Mouse (Mus musculus): Measurements from ENCODE around the gene Reep3. TPM values are rescaled to one million over a fixed set of nuclear protein-coding genes. Genes with fewer than 3 reads are reported as not detected.

Reep3 gene
- 54.9 and 55.0 TPM in 2 replicates for polyA plus RNA-seq (2015; fragmentation: Nextera tagmentation; extraction: Ambion mirVana)

DNA sequence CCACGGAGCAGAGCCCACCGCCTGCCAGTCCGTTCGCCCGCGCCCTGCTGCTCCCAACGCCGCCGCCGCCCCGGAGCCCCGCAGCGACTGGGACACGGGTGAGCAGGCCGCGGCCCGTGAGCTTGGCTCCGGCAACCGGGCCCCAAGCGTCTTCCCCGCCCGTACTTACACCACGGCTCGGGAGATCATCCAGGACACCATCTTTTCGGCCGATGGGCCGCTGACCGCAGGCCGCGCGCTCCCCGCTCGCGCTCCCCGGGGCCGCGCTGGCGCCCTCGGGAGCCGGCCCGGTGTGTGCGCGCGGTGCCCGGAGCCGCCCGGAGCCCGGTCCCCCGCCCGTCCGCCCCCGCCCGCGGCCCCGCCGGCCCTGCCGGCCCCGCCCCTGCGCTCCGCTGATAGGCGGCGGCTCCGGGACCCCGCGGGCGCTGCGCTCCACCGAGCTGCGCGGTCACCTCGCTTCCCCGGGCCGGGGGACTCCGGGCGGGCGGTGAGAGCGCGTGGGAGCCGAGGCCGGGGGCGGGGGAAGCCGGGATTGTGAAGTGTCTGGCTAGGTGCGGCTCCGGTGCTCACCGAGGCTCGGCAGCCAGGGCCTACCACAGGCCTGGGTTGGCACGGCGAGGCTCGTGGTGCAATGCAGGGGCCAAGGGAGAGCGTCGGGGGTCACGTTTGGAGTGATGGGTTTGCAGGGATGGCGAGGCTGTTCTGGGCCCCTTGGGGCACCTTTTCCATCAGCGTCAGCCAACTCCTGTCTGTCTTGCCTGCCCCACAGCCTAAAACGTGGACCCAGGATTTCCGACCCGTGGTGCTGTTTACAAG lies at the start of gene Reep3:
Gene Reep3 (minus strand): TSS at position 325 of the 816 bp plus-strand sequence.
- Histone ChIP-seq H3K4me1 (peaks cover 28% of the 10 kb centered on the region), H3K9me3 (no peaks in the 10 kb centered on the region), H3K4me3 (peak within 1 kb of the TSS; percentile 89), H3K9ac (peak within 1 kb of the TSS; percentile 98), H3K36me3 (0 out of 2 replicates have a peak, but pooled peaks cover 2% of the 10 kb centered on the region), H3K27me3 (no peaks in the 10 kb centered on the region), H3K27ac (peak within 1 kb of the TSS; percentile 98), H3K4me2 (peak within 1 kb of the TSS; percentile 67)
- WGBS, result under 1% methylated on average over 95 of the region's 97 CpGs
- peak; percentile 74 for ATAC-seq (ENCODE audit: insufficient number of reproducible peaks, low FRiP score, low TSS enrichment, low read depth)

DNA sequence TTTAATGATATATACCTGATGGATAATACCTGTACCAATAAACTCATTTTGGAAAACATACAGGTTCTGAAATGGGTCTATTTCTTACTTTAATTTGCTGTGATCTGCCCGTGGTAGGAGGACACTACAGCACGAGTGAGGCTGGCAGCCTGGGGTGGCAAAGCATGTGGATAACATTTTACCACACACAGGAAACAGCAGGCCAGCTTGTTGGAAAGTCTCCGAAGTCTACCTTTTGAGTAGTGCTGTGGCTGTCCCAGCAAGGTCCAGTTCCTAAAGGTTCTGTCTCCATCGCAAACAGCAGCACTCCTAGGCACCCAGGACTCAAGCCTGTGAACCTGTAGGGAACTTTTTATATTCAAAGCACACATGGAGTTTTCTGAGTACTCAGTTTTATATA lies 48.9 kb upstream of the Reep3 start:
- Histone ChIP-seq H3K27ac (no peak overlapping the region), H3K36me3 (no peaks in the 10 kb centered on the region), H3K4me3 (no peak overlapping the region), H3K9ac (no peak overlapping the region), H3K4me2 (no peak overlapping the region), H3K4me1 (peaks cover 8% of the 10 kb centered on the region), H3K27me3 (no peaks in the 10 kb centered on the region), H3K9me3 (no peaks in the 10 kb centered on the region)
- no peak for ATAC-seq (ENCODE audit: insufficient number of reproducible peaks, low FRiP score, low TSS enrichment, low read depth)
- 79% methylated on average over 4 of the region's 4 CpGs for WGBS

DNA sequence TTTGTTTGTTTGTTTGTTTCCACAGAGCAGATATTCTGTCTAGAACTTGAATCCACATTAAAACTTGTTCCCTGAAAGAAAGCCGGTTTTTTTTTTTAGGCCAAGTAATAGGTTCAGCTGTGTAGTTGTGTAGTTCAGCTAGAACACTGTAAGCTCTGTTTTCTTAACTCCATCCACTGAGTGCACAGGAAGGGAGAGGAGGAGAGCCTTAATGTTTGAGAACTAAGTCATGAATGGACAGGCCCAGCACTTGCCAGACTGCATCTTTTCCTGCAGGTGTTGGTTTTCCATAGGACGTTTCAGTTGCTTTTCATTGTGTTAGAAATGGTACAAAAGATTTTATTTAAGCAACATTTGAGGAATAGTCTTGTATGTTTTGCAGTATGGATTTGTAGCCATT lies 47.5 kb upstream of the Reep3 start:
- Histone ChIP-seq H3K27ac (no peak overlapping the region), H3K4me2 (no peak overlapping the region)
- no peak for ATAC-seq (ENCODE audit: insufficient number of reproducible peaks, low FRiP score, low TSS enrichment, low read depth)

DNA sequence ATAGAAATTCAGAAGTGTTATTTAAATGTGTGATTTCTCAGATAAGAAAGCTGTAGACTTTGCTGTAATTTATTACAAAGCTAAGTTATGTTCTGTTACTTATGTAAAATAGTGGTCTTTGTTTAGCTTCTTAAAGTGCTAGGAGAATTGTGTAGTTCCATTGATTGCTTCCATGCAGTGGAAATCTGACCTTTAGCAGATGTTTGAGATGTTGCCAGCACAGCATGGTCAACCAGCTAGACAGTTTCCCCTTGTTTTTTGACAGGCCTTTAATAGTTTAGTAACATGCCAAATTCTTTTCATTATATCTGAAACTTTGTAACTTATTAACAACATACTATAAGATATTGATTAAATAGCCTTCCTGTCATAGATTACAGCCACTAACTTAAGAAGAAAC lies 46.9 kb upstream of the Reep3 start:
- Histone ChIP-seq H3K27ac (no peak overlapping the region), H3K4me1 (peaks cover 8% of the 10 kb centered on the region), H3K9ac (no peak overlapping the region), H3K36me3 (no peaks in the 10 kb centered on the region), H3K9me3 (no peaks in the 10 kb centered on the region), H3K4me3 (no peak overlapping the region), H3K27me3 (no peaks in the 10 kb centered on the region), H3K4me2 (no peak overlapping the region)
- ATAC-seq (ENCODE audit: insufficient number of reproducible peaks, low FRiP score, low TSS enrichment, low read depth), result no peak

More for the DNA sequence above, 47.5 kb upstream of the Reep3 start:
- Histone ChIP-seq H3K4me1 (peaks cover 8% of the 10 kb centered on the region), H3K36me3 (no peaks in the 10 kb centered on the region), H3K4me3 (no peak overlapping the region), H3K27me3 (no peaks in the 10 kb centered on the region), H3K9me3 (no peaks in the 10 kb centered on the region), H3K9ac (no peak overlapping the region)
- WGBS, result 44% methylated on average over 2 of the region's 2 CpGs

DNA sequence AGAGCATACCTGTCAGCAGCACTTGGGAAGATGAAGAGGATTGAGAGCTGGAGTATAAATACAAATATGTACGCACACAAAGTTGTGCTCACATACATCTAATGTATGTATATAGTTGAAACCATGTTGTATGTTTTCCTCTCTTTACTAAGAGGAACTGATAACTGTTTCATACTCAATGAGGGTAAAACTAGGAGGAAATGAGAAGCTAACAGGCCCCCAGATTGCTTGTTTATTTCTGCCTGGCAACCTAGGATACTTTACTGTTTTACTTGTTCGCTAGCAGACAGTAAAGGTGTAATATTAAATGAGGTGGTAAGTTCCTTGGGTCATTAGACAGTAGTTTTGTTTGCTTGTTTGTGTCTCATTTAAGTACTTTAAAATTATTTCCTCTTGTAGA lies 40.7 kb upstream of the Reep3 start:
- ATAC-seq (ENCODE audit: insufficient number of reproducible peaks, low FRiP score, low TSS enrichment, low read depth), result no peak
- 84% methylated on average over 2 of the region's 2 CpGs for WGBS
- no peaks in the 10 kb centered on the region for H3K36me3 ChIP-seq
- no peak overlapping the region for H3K4me3 ChIP-seq
- H3K9ac ChIP-seq, result no peak overlapping the region
- H3K27ac ChIP-seq, result no peak overlapping the region
- no peaks in the 10 kb centered on the region for H3K9me3 ChIP-seq
- H3K27me3 ChIP-seq, result no peaks in the 10 kb centered on the region
- H3K4me2 ChIP-seq, result no peak overlapping the region
- H3K4me1 ChIP-seq, result no peaks in the 10 kb centered on the region

DNA sequence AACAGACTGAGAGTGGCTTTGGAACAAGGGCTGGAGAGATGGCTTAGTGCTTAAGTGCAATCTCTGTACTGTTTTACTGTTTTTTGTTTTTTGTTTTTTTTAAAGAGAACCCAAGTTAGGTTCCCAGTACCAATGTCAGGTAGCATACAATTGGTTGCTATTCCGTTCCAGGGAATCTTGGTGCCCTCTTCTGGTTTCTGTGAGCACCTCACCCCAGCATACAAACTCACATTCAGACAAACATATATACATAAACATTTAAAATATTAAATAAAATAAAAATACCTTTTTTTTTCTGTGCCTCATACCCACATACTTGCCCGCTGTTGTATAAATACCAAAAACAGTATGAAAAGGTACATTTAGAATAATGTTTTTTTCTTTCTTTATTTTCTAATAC lies 37.6 kb upstream of the Reep3 start:
- Histone ChIP-seq H3K4me2 (no peak overlapping the region), H3K9ac (no peak overlapping the region), H3K27ac (no peak overlapping the region), H3K36me3 (no peaks in the 10 kb centered on the region), H3K4me1 (peaks cover 3% of the 10 kb centered on the region; the same call in 1 of the 2 replicates), H3K27me3 (no peaks in the 10 kb centered on the region), H3K9me3 (no peaks in the 10 kb centered on the region), H3K4me3 (no peak overlapping the region)
- WGBS, result 89% methylated on average over 2 of the region's 2 CpGs
- ATAC-seq (ENCODE audit: insufficient number of reproducible peaks, low FRiP score, low TSS enrichment, low read depth), result no peak

DNA sequence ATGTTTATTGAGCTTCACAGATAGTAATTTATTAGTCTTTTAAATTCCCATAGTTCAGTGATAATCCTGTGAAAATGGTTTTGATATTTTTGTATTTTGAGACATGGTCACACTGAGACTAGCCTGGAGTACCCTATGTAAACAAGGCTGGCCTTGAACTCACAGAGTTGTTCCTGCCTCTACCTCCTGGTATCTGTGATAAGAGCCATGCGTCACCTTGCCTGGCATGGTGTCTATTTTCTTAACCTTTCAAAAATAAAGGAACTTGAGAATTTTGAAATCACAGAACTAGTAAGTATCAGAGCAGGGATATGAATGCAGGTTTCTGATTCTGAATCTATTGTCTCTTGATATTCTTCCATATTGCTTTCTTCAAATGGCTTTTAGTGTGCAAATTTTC lies 35.0 kb upstream of the Reep3 start:
- ATAC-seq (ENCODE audit: insufficient number of reproducible peaks, low FRiP score, low TSS enrichment, low read depth), result no peak
- Histone ChIP-seq H3K4me2 (no peak overlapping the region), H3K9me3 (no peaks in the 10 kb centered on the region), H3K27me3 (no peaks in the 10 kb centered on the region), H3K36me3 (no peaks in the 10 kb centered on the region), H3K4me3 (no peak overlapping the region), H3K27ac (no peak overlapping the region), H3K9ac (no peak overlapping the region), H3K4me1 (peaks cover 9% of the 10 kb centered on the region)
- WGBS, result 87% methylated on average over 1 of the region's 1 CpGs

DNA sequence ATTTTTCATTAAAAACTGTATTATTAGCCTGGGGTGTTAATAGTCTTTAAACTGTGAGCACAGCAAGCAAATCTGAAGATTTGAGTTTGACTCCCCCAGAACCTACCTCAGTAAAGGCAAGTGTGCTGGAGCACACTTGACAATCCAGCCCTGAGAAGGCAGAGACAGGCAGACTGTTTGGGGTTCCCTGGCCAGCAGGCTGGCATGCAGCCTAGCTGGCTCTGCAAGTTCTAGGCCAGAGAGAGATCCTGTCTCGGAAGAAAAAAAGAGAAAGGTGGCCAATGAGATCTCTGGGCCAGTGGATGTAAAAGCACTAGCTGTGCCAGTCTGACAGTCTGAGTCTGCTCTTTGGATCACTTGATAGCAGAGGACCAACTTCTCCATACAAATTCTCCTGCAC lies 32.8 kb upstream of the Reep3 start:
- Histone ChIP-seq H3K9me3 (no peaks in the 10 kb centered on the region), H3K9ac (no peak overlapping the region), H3K27me3 (no peaks in the 10 kb centered on the region), H3K4me2 (no peak overlapping the region), H3K4me3 (no peak overlapping the region), H3K27ac (no peak overlapping the region), H3K36me3 (no peaks in the 10 kb centered on the region), H3K4me1 (peaks cover 16% of the 10 kb centered on the region)
- 58% methylated on average over 1 of the region's 1 CpGs for WGBS
- no peak for ATAC-seq (ENCODE audit: insufficient number of reproducible peaks, low FRiP score, low TSS enrichment, low read depth)

DNA sequence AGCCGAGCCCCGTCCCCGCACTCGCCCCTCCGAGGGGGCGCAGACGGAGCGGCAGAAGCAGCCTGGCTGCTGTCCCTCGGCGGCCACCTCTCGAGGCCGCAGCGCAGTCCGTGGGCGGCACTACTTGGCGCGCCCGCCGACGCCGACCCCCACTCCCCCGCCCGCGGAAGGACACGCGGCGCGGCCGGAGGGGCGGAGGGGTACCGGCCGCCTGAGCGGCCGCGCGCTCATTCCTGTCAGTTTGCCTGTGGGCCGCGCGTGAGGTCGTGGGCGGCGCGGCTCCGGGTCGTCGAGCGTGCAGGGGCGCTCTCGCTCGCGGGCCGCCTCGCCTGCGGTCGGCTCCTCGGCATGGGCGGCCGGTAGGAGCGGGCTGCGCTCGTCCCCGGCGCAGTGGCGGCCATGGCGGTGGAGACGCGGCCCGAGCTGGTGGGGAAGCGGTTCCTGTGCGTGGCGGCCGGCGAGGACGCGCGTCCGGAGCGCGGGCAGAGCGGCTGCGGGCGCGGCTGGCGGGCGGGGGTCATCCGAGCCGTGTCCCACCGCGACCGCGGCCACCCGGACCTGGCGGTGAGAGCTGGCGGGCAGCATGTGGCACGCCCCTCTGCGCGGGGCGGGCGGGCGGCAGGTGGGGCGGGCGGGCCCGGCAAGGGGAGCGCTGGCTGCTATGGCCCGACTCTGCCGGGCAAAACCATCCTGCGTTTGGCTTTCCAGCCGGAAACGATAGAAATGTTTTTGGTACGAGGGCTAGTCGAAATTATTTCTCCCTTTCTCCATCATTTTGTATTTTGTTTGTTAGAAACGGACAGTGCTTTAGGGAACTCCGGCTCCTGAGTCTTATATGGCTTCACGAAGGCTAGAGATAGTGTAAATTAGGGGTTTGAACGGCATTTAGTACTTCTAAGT lies 30.4 kb upstream of the Reep3 start:
- Histone ChIP-seq H3K4me2 (peak overlapping the region; percentile 91), H3K9me3 (no peaks in the 10 kb centered on the region), H3K36me3 (no peaks in the 10 kb centered on the region), H3K27me3 (no peaks in the 10 kb centered on the region), H3K27ac (peak overlapping the region; percentile 93), H3K4me1 (peaks cover 16% of the 10 kb centered on the region), H3K4me3 (peak overlapping the region; percentile 89), H3K9ac (peak overlapping the region; percentile 77)
- ATAC-seq (ENCODE audit: insufficient number of reproducible peaks, low FRiP score, low TSS enrichment, low read depth), result peak; percentile 48
- WGBS, result under 1% methylated on average over 110 of the region's 115 CpGs

DNA sequence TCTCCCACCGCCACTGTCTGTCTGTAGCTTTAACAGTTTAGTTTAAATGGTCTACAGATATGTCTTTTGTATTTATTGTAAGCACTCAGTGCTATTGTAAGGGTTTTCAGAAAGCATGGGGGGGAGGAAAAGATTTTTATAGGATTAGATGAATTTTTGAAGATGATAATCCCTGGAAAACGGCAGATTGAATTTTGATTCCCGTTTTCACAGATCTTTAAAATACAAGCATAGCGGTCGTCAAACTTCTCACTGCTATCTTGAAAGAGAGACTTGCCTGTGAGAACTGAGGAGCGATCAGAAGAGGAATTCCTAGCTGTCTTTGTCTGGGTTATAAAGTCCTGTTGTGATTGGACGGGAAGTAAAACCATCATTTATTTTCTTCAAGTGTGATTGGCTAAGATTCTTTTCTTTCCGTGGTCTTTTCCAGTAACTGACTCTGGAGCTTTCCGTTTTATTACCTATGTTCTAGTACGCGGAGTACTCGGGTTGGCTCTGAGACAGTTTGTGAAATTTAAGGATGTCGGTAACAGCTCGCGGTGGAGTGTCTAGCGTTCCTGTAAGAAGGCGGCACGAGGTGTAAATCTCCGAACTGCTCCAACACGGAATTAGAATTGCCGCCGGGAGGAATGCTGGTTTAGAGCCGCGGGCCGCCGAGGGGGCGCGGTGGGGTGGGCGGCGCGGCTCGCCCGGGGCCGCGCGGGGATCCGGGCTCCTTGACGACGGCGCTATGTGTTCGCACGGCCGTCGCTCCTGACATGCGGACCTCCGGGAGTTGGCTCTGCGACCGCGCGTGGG lies 29.5 kb upstream of the Reep3 start:
- Histone ChIP-seq H3K4me1 (peaks cover 16% of the 10 kb centered on the region), H3K4me3 (peak overlapping the region; percentile 89), H3K9me3 (no peaks in the 10 kb centered on the region), H3K9ac (peak overlapping the region; percentile 77), H3K4me2 (peak overlapping the region; percentile 91), H3K27me3 (no peaks in the 10 kb centered on the region), H3K36me3 (no peaks in the 10 kb centered on the region), H3K27ac (peak overlapping the region; percentile 93)
- WGBS, result under 1% methylated on average over 50 of the region's 50 CpGs
- peak; percentile 78 for ATAC-seq (ENCODE audit: insufficient number of reproducible peaks, low FRiP score, low TSS enrichment, low read depth)

DNA sequence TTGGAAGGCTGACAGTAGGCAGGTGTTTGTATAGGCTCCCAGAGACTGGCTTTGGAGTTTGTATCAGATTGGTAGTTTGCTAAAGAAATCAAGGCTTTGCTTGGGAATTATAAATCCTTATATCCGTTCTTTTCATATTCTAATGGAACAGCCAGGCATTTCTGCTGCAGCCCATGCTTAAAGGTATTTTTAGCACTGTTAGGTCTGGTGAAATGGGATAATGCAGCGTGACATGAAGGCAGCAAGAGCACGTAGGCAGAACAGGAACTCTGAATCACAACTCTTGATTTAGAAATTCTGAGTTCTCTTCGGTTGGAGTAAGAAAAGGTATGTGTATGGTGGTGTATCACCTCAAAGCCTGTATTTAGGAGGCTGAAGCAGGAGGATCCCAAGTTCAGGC lies 27.4 kb upstream of the Reep3 start:
- ATAC-seq (ENCODE audit: insufficient number of reproducible peaks, low FRiP score, low TSS enrichment, low read depth), result no peak
- Histone ChIP-seq H3K9ac (no peak overlapping the region), H3K36me3 (no peaks in the 10 kb centered on the region), H3K27ac (no peak overlapping the region), H3K4me2 (no peak overlapping the region), H3K27me3 (no peaks in the 10 kb centered on the region), H3K4me1 (peaks cover 19% of the 10 kb centered on the region), H3K9me3 (no peaks in the 10 kb centered on the region), H3K4me3 (no peak overlapping the region)
- 68% methylated on average over 4 of the region's 4 CpGs for WGBS
